Mouse (Mus musculus): ENCODE results near the gene Glrx.

- TF ChIP-seq POLR2A (IDR thresholded peaks at IDR 0.05; ENCODE audit: borderline replicate concordance, extremely low read depth, insufficient read depth, insufficient read length, poor library complexity, severe bottlenecking) (no peak), CTCF (IDR thresholded peaks at IDR 0.05; ENCODE audit: borderline replicate concordance, extremely low read depth, insufficient read depth, insufficient read length) (no peak)
These were observed 3.7 kb downstream of the Glrx start for GRCm38 (mm10) chr13:75843331-75843730.

All from brain, embryonic 14.5 days (tissue).